Mouse (Mus musculus) MEL (cell line): ENCODE data around the gene Prrg2.

Source experiments
- BHLHE40 ChIP-seq: IDR thresholded peaks from 2 replicates; pipeline ENCODE4 v1.6.1; 2012; ENCODE audit warnings: low read depth, mild to moderate bottlenecking, inconsistent platforms, low read length, improper control_type of control experiment, borderline replicate concordance
- CHD1 ChIP-seq: IDR thresholded peaks from 2 replicates; pipeline ENCODE4 v1.6.1; 2012; ENCODE audit warnings: low read depth, mild to moderate bottlenecking, inconsistent platforms, low read length, improper control_type of control experiment
- CHD2 ChIP-seq: IDR thresholded peaks from 2 replicates; pipeline ENCODE4 v1.6.1; 2011; ENCODE audit warnings: low read length, improper control_type of control experiment
- CTCF ChIP-seq, 3 experiments: IDR thresholded peaks in 2 of 3; conservative IDR thresholded peaks in 1 of 3; 2 replicates each; pipeline ENCODE4 v1.5.1; 2011 to 2012; ENCODE audit warnings: low read length in 3 of 3, low read depth in 2 of 3, mild to moderate bottlenecking in 2 of 3, improper control_type of control experiment in 1 of 3, inconsistent platforms in 1 of 3, mixed read lengths in 1 of 3, moderate library complexity in 1 of 3; ENCODE audit not compliant: control insufficient read depth in 1 of 3, insufficient read depth in 1 of 3, poor library complexity in 1 of 3, severe bottlenecking in 1 of 3
- E2F4 ChIP-seq: IDR thresholded peaks from 2 replicates; pipeline ENCODE4 v1.6.1; 2011; ENCODE audit warnings: low read depth, low read length, improper control_type of control experiment, borderline replicate concordance
- MEF2A ChIP-seq: IDR thresholded peaks from 2 replicates; pipeline ENCODE4 v1.6.1; 2014; ENCODE audit warnings: low read depth, mild to moderate bottlenecking, inconsistent platforms, low read length, improper control_type of control experiment; ENCODE audit not compliant: poor library complexity, insufficient replicate concordance, severe bottlenecking; ENCODE audit errors: extremely low read depth
- POLR2A ChIP-seq, 2 experiments: IDR thresholded peaks; 2 replicates each; pipeline ENCODE4 v1.6.1; 2011 to 2012; ENCODE audit warnings: low read length in 2 of 2, mild to moderate bottlenecking in 2 of 2, control low read depth in 1 of 2, improper control_type of control experiment in 1 of 2, low read depth in 1 of 2, moderate library complexity in 1 of 2; ENCODE audit not compliant: control insufficient read depth in 1 of 2, insufficient read depth in 1 of 2, poor library complexity in 1 of 2
- POLR2AphosphoS2 ChIP-seq: IDR thresholded peaks from 2 replicates; pipeline ENCODE4 v1.6.1; 2011; ENCODE audit warnings: low read length, improper control_type of control experiment
- RCOR1 ChIP-seq: IDR thresholded peaks from 2 replicates; pipeline ENCODE4 v1.6.1; 2012; ENCODE audit warnings: low read depth, mild to moderate bottlenecking, inconsistent platforms, low read length, improper control_type of control experiment
- TCF12 ChIP-seq: IDR thresholded peaks from 2 replicates; pipeline ENCODE4 v1.6.1; 2014; ENCODE audit warnings: low read depth, mild to moderate bottlenecking, inconsistent platforms, low read length, improper control_type of control experiment, moderate library complexity
- USF1 ChIP-seq: IDR thresholded peaks from 2 replicates; pipeline ENCODE4 v1.6.1; 2014; ENCODE audit warnings: low read depth, mild to moderate bottlenecking, inconsistent platforms, low read length, improper control_type of control experiment, moderate library complexity
- ZC3H11A ChIP-seq: IDR thresholded peaks from 2 replicates; pipeline ENCODE4 v1.6.1; 2012; ENCODE audit warnings: low read depth, mild to moderate bottlenecking, inconsistent platforms, low read length, improper control_type of control experiment
- ZNF384 ChIP-seq: IDR thresholded peaks from 2 replicates; pipeline ENCODE4 v1.6.1; 2012; ENCODE audit warnings: low read depth, mild to moderate bottlenecking, inconsistent platforms, low read length, improper control_type of control experiment

DNA sequence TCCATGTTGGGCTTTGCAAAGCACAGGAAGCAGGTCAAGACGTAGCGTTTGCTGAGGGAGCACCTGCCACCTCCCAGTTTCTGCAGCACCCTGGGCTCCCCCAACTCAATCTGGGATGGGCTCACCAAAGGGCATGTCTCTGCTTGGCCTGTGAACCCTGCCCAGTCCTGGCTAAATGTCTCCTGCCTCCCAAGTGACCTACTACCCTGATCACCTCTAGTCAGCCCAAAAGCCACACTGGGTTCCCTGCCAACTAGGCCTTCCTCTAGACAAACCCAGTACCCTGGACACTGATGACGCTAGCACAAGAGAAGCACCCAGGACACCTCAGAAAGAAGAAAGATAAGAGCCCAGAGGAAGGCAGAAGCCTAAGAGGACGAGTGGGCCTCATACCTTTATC is 49.7 kb downstream of the Prrg2 start:
- TF ChIP-seq USF1 (no peak), TCF12 (no peak), CHD2 (no peak), POLR2A (IDR thresholded peaks at IDR 0.05; ENCODE audit: control insufficient read depth in 1 of 2, insufficient read depth in 1 of 2, low read depth in 1 of 2, low read length in 2 of 2, poor library complexity in 1 of 2) (no peak; a peak in 1 of 4 replicates), CTCF (IDR thresholded peaks at IDR 0.05 in 2 of 3, conservative IDR thresholded peaks at IDR 0.05 in 1 of 3; ENCODE audit: control insufficient read depth in 1 of 3, insufficient read depth in 1 of 3, low read depth in 2 of 3, low read length in 3 of 3, poor library complexity in 1 of 3, severe bottlenecking in 1 of 3) (no peak), RCOR1 (no peak), ZC3H11A (no peak), CHD1 (no peak), ZNF384 (no peak), POLR2AphosphoS2 (no peak), E2F4 (no peak), BHLHE40 (no peak), MEF2A (no peak)
